Mouse (Mus musculus) adrenal gland, adult 18-20 months (tissue): ENCODE measurements around the gene Vmn1r210. TPM values are rescaled to one million over a fixed set of nuclear protein-coding genes. Genes with fewer than 3 reads are reported as not detected.
"Not testable (repeated sequence)": the region's sequence is repeated elsewhere in the genome, so short reads cannot be mapped to it uniquely, and the experiment has no call there.

Experiments
- DNase-seq, 2 experiments: peaks; one replicate each; pipeline ENCODE4 v3.0.0; 2021 to 2022; ENCODE audit warnings: low spot score in 2 of 2
- long read RNA-seq, 2 experiments: library from polyadenylated mRNA; stranded (forward); transcript quantifications; one replicate each; pipeline ENCODE4 v2.0.0; 2021
- total RNA-seq, 2 experiments: library from RNA; stranded (reverse); gene quantifications; 1 replicate in 1 of 2; 2 replicates in 1 of 2; pipeline ENCODE4 v1.2.3; 2021

Vmn1r210 gene
- total RNA-seq = not detected
- long read RNA-seq, experiment 1 = 0 reads
- long read RNA-seq, experiment 2 = 0 reads

DNA sequence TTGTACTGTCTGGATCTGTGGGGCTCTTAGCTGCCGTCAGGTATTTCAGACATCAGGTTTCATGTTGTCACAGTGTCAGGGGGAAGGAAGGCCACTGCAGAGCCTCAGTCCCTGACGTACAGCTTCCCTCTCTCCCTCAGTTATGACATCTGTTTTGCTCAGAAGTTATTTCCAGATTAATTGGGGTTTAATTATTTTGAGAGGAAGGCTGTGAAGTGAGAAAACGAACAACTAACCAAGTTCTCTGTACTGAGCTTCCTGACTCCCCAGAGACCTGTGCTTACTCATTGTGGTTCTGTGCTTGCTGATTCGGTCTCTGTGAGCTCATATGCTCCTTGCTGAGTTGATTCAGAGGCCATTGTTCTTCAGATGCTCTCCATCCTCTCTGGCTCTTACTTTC lies at the start of gene Vmn1r210:
Vmn1r210 (minus strand) TSS at position 101 of the 400 bp plus-strand sequence.
- DNase-seq = peak in 1 of 2 experiments; percentile 10

DNA sequence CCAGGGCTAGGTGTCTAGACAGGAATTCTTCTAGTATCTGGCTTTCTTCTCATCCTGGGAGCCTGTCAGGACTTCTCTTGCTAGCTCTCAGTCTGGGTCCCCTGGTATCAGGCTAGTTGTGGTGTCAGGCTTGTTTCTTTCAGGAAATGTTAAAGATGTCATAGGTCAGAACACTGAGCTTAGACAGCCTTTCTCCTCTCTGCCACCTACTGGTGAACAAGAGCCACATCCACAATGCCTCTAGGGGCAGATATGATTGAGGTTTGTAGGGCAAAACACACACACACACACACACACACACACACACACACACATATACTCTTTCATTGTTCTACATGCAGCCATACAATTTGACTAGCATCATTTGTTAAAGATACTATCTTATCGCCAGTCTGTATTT lies 48.1 kb upstream of the Vmn1r210 start:
- no peak for DNase-seq

GRCm38 (mm10) chr13:22857461-22857860 lies 26.3 kb upstream of the Vmn1r210 start, which contains the start of gene Vmn1r211:
TSS of gene Vmn1r211 (minus strand) at chr13:22857561.
- no peak for DNase-seq

DNA sequence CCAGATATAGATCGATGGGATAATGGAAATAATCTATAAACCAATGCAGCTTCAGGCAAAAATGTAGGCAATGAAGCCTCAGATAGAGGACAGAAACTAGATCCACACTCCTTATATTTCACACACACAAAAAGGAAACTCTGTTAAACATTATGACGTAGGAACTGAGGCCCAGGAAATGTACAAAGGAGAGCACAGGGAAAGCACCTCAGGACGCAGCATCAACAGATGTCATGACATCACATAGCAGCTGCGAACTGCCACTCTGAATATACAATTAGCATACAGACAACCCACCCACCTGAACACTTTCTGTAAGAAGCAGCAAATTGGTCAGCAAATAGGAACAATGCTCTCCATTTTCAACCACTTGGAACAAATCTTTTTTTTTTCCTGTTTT lies 23.6 kb upstream of the Vmn1r210 start:
- DNase-seq = no peak

DNA sequence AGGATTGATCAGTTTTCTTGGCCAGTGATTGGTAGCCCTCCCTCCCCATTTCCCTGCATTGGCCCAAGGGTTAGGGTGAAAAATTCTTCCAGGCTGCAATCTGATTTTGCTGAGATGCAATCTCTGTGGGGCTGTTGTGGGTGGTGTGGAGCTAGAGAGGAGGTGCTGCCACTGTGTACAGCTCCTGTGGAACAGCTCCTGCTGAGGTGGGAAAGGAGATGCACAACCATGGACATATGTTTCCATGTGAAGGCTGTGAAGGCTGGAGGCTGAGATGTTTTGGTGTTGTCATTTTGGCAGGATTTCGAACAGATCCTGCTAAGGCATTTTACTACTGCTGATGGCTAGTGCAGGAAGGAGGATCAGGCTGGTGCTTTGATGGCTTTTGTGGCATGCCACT lies 15.7 kb upstream of the Vmn1r210 start:
- DNase-seq = no peak

- not testable (repeated sequence) for DNase-seq
Observed at GRCm38 (mm10) chr13:22844304-22844703, 13.2 kb upstream of the Vmn1r210 start.

- not testable (repeated sequence) for DNase-seq
Observed at GRCm38 (mm10) chr13:22829395-22829794, 1.8 kb downstream of the Vmn1r210 start.

GRCm38 (mm10) chr13:22821601-22822000 lies 9.5 kb downstream of the Vmn1r210 start:
- DNase-seq = not testable (repeated sequence)

- not testable (repeated sequence) for DNase-seq
Observed at GRCm38 (mm10) chr13:22809582-22809981, 21.6 kb downstream of the Vmn1r210 start, which contains the start of gene Vmn1r209. TSS of gene Vmn1r209 (minus strand) at chr13:22809682.

DNA sequence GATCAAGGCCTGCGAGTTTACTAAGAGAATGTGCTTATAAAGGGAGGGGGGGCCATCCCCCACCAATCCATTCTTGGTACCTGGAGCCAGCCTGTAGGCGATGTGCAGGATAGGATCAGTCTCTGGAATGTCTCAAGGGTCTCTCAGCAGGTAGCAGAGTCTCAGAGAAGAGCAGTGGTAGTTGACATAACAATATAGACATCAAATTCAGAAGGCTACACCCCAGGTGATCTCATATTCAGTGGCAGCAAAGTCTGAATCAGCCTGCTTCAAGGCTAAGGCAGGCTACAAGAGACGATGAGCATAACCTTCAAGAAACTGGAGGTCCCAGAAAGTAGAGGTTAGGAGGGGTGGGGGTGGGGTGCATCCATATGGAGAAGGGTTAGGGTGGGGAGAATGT lies 43.1 kb downstream of the Vmn1r210 start:
- DNase-seq = not testable (repeated sequence)

- not testable (repeated sequence) for DNase-seq
Observed at GRCm38 (mm10) chr13:22784159-22784558, 47.0 kb downstream of the Vmn1r210 start.

GRCm38 (mm10) chr13:22777300-22777699 lies 53.8 kb downstream of the Vmn1r210 start, which contains the start of gene Vmn1r208:
TSS of gene Vmn1r208 (minus strand) at chr13:22777400.
- not testable (repeated sequence) for DNase-seq

Other genes starting within 250 kb of the Vmn1r210 start
- gene Vmn1r205, start 238.3 kb downstream of the Vmn1r210 start, total RNA-seq = not detected
- not detected for gene Vmn1r206, start 207.1 kb downstream of the Vmn1r210 start, total RNA-seq
- not detected for gene Vmn1r207-ps, start 101.7 kb downstream of the Vmn1r210 start, total RNA-seq
- gene Vmn1r208, start 53.9 kb downstream of the Vmn1r210 start, total RNA-seq = not detected
- gene Vmn1r209, start 21.7 kb downstream of the Vmn1r210 start, total RNA-seq = not detected
- gene Vmn1r211, start 26.2 kb upstream of the Vmn1r210 start, total RNA-seq = not detected
- not detected for gene Vmn1r212, start 52.9 kb upstream of the Vmn1r210 start, total RNA-seq
- not detected for gene Vmn1r213, start 176.3 kb upstream of the Vmn1r210 start, total RNA-seq
- not detected for gene Vmn1r214, start 199.1 kb upstream of the Vmn1r210 start, total RNA-seq
- gene Vmn1r215, start 236.7 kb upstream of the Vmn1r210 start, total RNA-seq = not detected